Mouse (Mus musculus): ENCODE measurements around the gene Adam1a.

GRCm38 (mm10) chr5:121484801-121485200 lies 60.5 kb downstream of the Adam1a start:
- TF ChIP-seq CTCF (IDR thresholded peaks at IDR 0.05; ENCODE audit: extremely low read depth, insufficient read length, insufficient replicate concordance, low read depth, low read length) (no peak), POLR2A (IDR thresholded peaks at IDR 0.05; ENCODE audit: low read depth, low read length) (no peak)
